Mouse (Mus musculus): ENCODE measurements around the gene Trcg1. TPM values are rescaled to one million over a fixed set of nuclear protein-coding genes. Genes with fewer than 3 reads are reported as not detected.

The Trcg1 gene
- polyA plus RNA-seq, 1 experiment from 2014 or later, result not detected

GRCm38 (mm10) chr9:57230146-57230783 is 6.1 kb upstream of the Trcg1 start:
- H3K9ac ChIP-seq (replicated peaks; ENCODE audit: low read depth, low read length), result no peak overlapping the region
- no peaks in the 10 kb centered on the region for H3K27me3 ChIP-seq (replicated peaks; ENCODE audit: control insufficient read depth, insufficient read depth, low read length)
- H3K4me2 ChIP-seq (ENCODE audit: low read length), result no peak overlapping the region
- H3K4me1 ChIP-seq (replicated peaks; ENCODE audit: control insufficient read depth, insufficient read depth, low read length), result no peaks in the 10 kb centered on the region
- no peak for ATAC-seq
- no peak overlapping the region for H3K4me3 ChIP-seq (replicated peaks; ENCODE audit: low read length)
- WGBS, result 74% methylated on average over 9 of the region's 9 CpGs
- H3K27ac ChIP-seq (ENCODE audit: low read length), result no peak overlapping the region
- no peaks in the 10 kb centered on the region for H3K9me3 ChIP-seq (ENCODE audit: control insufficient read depth, low read length)
- no peaks in the 10 kb centered on the region for H3K36me3 ChIP-seq (ENCODE audit: control insufficient read depth, insufficient read depth)

DNA sequence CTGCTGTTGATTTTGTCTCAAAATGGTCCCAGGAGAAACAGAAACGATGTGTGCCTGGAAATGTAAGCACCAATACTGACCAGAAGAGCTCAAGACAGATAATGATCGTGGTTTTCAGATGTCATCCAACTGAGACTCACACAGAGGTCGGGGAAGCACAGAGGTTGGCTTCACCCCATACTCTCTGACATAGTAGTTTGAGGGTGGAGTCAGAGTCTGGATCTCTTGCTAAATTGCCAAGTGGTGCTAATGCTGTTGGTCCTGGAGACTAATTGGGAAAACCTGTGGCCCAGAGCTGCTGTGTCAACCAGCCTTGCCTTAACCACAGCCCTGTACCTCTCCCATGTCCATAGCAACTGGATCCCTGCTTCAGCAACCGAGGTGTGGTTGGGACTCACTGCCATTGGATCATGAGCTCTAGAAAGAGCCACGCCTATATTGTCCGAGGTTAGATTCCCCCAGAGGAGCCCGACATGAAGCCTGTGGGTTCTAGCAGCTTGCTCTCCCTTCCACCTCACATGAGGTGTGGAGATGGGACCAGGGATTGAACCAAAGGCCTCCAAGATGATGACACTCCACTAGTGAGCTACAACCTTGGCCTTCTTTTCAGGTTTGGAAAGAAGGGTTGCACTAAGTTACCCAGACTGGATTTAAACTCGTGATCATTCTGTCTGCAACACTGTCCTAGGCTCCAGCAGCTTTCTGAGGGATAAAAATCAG is 4.7 kb upstream of the Trcg1 start:
- H3K4me2 ChIP-seq (ENCODE audit: low read length), result no peak overlapping the region
- WGBS, result 68% methylated on average over 8 of the region's 8 CpGs
- no peak overlapping the region for H3K9ac ChIP-seq (replicated peaks; ENCODE audit: low read depth, low read length)
- no peaks in the 10 kb centered on the region for H3K27me3 ChIP-seq (replicated peaks; ENCODE audit: control insufficient read depth, insufficient read depth, low read length)
- no peak for ATAC-seq
- H3K36me3 ChIP-seq (ENCODE audit: control insufficient read depth, insufficient read depth), result no peaks in the 10 kb centered on the region
- no peaks in the 10 kb centered on the region for H3K9me3 ChIP-seq (ENCODE audit: control insufficient read depth, low read length)
- H3K27ac ChIP-seq (ENCODE audit: low read length), result no peak overlapping the region
- H3K4me3 ChIP-seq (replicated peaks; ENCODE audit: low read length), result no peak overlapping the region
- no peaks in the 10 kb centered on the region for H3K4me1 ChIP-seq (replicated peaks; ENCODE audit: control insufficient read depth, insufficient read depth, low read length)

DNA sequence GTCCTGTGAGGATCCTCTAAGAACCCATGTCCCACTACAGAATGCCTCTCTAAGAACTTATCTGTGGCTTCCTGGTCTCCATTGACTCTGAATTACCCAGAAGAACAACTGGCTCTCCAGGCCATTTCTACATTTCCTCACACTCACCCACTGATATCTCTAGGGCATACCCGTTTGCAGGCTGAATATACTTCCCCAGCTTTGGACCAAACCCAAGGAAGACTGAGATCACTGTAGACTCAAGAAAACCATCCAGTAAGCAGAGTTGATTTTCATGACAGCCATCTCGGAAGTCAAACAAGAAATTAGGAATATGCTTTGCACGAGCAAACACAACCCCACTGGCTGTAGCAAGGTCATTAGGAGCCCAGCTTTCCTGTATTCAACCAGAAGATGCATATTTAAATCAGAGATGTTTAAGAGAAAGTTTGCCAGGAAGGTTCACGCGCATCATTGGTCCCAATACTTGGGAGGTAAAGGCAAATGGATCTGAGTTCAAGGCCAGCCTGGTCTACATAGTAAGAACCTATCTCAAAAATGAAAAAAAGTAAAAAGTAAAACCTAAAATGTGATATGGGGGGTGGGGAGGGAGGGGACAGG is 3.9 kb upstream of the Trcg1 start:
- no peaks in the 10 kb centered on the region for H3K36me3 ChIP-seq (ENCODE audit: control insufficient read depth, insufficient read depth)

DNA sequence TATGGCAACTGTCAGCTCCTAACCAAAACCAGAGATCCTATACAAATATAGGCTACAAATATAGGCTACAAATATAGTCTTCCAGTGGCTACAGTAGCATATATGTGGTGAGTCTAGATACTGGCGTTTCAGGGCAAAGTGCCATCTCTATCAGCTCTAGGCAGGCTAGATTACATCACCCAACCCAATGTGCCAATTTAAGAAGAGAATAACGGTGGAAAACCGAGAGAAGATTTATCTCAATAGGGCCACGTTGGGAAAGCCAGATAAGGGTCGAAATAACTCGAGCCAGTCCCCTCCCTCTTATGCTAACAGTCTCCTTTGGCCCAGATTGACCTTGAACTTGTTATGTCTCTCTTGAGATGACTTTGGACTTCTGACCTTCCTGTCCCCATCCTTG is 3.2 kb upstream of the Trcg1 start:
- no peaks in the 10 kb centered on the region for H3K9me3 ChIP-seq (ENCODE audit: control insufficient read depth, low read length)
- no peak overlapping the region for H3K27ac ChIP-seq (ENCODE audit: low read length)
- H3K9ac ChIP-seq (replicated peaks; ENCODE audit: low read depth, low read length), result no peak overlapping the region
- H3K27me3 ChIP-seq (replicated peaks; ENCODE audit: control insufficient read depth, insufficient read depth, low read length), result no peaks in the 10 kb centered on the region
- no peak overlapping the region for H3K4me2 ChIP-seq (ENCODE audit: low read length)
- no peak overlapping the region for H3K4me3 ChIP-seq (replicated peaks; ENCODE audit: low read length)
- no peaks in the 10 kb centered on the region for H3K4me1 ChIP-seq (replicated peaks; ENCODE audit: control insufficient read depth, insufficient read depth, low read length)
- H3K36me3 ChIP-seq (ENCODE audit: control insufficient read depth, insufficient read depth), result no peaks in the 10 kb centered on the region
- WGBS, result 83% methylated on average over 6 of the region's 6 CpGs
- ATAC-seq, result no peak

More for the DNA sequence above, 3.9 kb upstream of the Trcg1 start:
- Histone ChIP-seq H3K4me3 (replicated peaks; ENCODE audit: low read length) (no peak overlapping the region), H3K4me1 (replicated peaks; ENCODE audit: control insufficient read depth, insufficient read depth, low read length) (no peaks in the 10 kb centered on the region), H3K9me3 (ENCODE audit: control insufficient read depth, low read length) (no peaks in the 10 kb centered on the region), H3K4me2 (ENCODE audit: low read length) (no peak overlapping the region), H3K27ac (ENCODE audit: low read length) (no peak overlapping the region), H3K9ac (replicated peaks; ENCODE audit: low read depth, low read length) (no peak overlapping the region), H3K27me3 (replicated peaks; ENCODE audit: control insufficient read depth, insufficient read depth, low read length) (no peaks in the 10 kb centered on the region)
- 89% methylated on average over 5 of the region's 5 CpGs for WGBS
- no peak for ATAC-seq

GRCm38 (mm10) chr9:57233767-57234166 is 2.6 kb upstream of the Trcg1 start:
- no peak overlapping the region for H3K4me2 ChIP-seq (ENCODE audit: low read length)
- no peaks in the 10 kb centered on the region for H3K9me3 ChIP-seq (ENCODE audit: control insufficient read depth, low read length)
- 88% methylated on average over 3 of the region's 3 CpGs for WGBS
- no peak for ATAC-seq
- no peak overlapping the region for H3K4me3 ChIP-seq (replicated peaks; ENCODE audit: low read length)
- H3K27ac ChIP-seq (ENCODE audit: low read length), result no peak overlapping the region
- H3K36me3 ChIP-seq (ENCODE audit: control insufficient read depth, insufficient read depth), result no peaks in the 10 kb centered on the region
- no peak overlapping the region for H3K9ac ChIP-seq (replicated peaks; ENCODE audit: low read depth, low read length)
- H3K27me3 ChIP-seq (replicated peaks; ENCODE audit: control insufficient read depth, insufficient read depth, low read length), result no peaks in the 10 kb centered on the region
- H3K4me1 ChIP-seq (replicated peaks; ENCODE audit: control insufficient read depth, insufficient read depth, low read length), result no peaks in the 10 kb centered on the region

GRCm38 (mm10) chr9:57237705-57238104 is 1.3 kb downstream of the Trcg1 start:
- ATAC-seq, result no peak
- WGBS, result 86% methylated on average over 5 of the region's 5 CpGs
- no peaks in the 10 kb centered on the region for H3K36me3 ChIP-seq (ENCODE audit: control insufficient read depth, insufficient read depth)

DNA sequence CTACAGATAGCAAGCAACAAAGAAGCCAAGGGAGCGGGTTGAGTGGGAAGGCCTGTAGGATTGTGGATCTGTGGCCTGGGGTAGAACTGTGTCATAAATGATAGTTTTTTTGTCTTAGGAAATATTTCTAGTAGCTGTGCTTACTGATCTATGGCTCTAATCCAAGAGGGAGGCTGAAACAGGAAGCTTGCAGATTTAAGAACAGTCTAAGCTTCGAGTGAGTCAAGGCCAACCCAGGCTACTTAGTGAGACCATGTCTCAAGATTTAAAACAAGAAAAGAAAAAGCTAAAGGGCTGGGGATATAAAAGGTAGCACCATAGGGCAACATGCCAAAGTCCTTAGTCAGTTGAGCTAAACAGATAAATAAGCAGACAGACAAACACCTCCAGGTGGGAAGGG is 1.9 kb downstream of the Trcg1 start:
- H3K9me3 ChIP-seq (ENCODE audit: control insufficient read depth, low read length), result no peaks in the 10 kb centered on the region

More at GRCm38 (mm10) chr9:57237705-57238104, 1.3 kb downstream of the Trcg1 start:
- H3K4me1 ChIP-seq (replicated peaks; ENCODE audit: control insufficient read depth, insufficient read depth, low read length), result no peaks in the 10 kb centered on the region
- H3K9me3 ChIP-seq (ENCODE audit: control insufficient read depth, low read length), result no peaks in the 10 kb centered on the region
- no peak overlapping the region for H3K27ac ChIP-seq (ENCODE audit: low read length)
- H3K4me3 ChIP-seq (replicated peaks; ENCODE audit: low read length), result no peak overlapping the region
- no peak overlapping the region for H3K9ac ChIP-seq (replicated peaks; ENCODE audit: low read depth, low read length)
- H3K27me3 ChIP-seq (replicated peaks; ENCODE audit: control insufficient read depth, insufficient read depth, low read length), result no peaks in the 10 kb centered on the region
- no peak overlapping the region for H3K4me2 ChIP-seq (ENCODE audit: low read length)

GRCm38 (mm10) chr9:57241111-57241510 is 4.8 kb downstream of the Trcg1 start:
- WGBS, result 83% methylated on average over 5 of the region's 5 CpGs
- Histone ChIP-seq H3K4me2 (ENCODE audit: low read length) (no peak overlapping the region), H3K36me3 (ENCODE audit: control insufficient read depth, insufficient read depth) (no peaks in the 10 kb centered on the region), H3K4me3 (replicated peaks; ENCODE audit: low read length) (no peak overlapping the region), H3K9ac (replicated peaks; ENCODE audit: low read depth, low read length) (no peak overlapping the region), H3K9me3 (ENCODE audit: control insufficient read depth, low read length) (no peaks in the 10 kb centered on the region), H3K27ac (ENCODE audit: low read length) (no peak overlapping the region), H3K27me3 (replicated peaks; ENCODE audit: control insufficient read depth, insufficient read depth, low read length) (no peaks in the 10 kb centered on the region), H3K4me1 (replicated peaks; ENCODE audit: control insufficient read depth, insufficient read depth, low read length) (no peaks in the 10 kb centered on the region)
- no peak for ATAC-seq

More for the DNA sequence above, 1.9 kb downstream of the Trcg1 start:
- WGBS, result 89% methylated on average over 2 of the region's 2 CpGs
- ATAC-seq, result no peak
- no peak overlapping the region for H3K4me3 ChIP-seq (replicated peaks; ENCODE audit: low read length)
- no peak overlapping the region for H3K27ac ChIP-seq (ENCODE audit: low read length)
- no peak overlapping the region for H3K4me2 ChIP-seq (ENCODE audit: low read length)
- no peaks in the 10 kb centered on the region for H3K4me1 ChIP-seq (replicated peaks; ENCODE audit: control insufficient read depth, insufficient read depth, low read length)
- H3K9ac ChIP-seq (replicated peaks; ENCODE audit: low read depth, low read length), result no peak overlapping the region
- H3K36me3 ChIP-seq (ENCODE audit: control insufficient read depth, insufficient read depth), result no peaks in the 10 kb centered on the region
- no peaks in the 10 kb centered on the region for H3K27me3 ChIP-seq (replicated peaks; ENCODE audit: control insufficient read depth, insufficient read depth, low read length)

- WGBS, result 39% methylated on average over 5 of the region's 5 CpGs
- Histone ChIP-seq H3K9me3 (ENCODE audit: control insufficient read depth, low read length) (no peaks in the 10 kb centered on the region), H3K4me1 (replicated peaks; ENCODE audit: control insufficient read depth, insufficient read depth, low read length) (no peaks in the 10 kb centered on the region), H3K27me3 (replicated peaks; ENCODE audit: control insufficient read depth, insufficient read depth, low read length) (no peaks in the 10 kb centered on the region), H3K4me2 (ENCODE audit: low read length) (no peak overlapping the region), H3K36me3 (ENCODE audit: control insufficient read depth, insufficient read depth) (no peaks in the 10 kb centered on the region), H3K27ac (ENCODE audit: low read length) (no peak overlapping the region), H3K9ac (replicated peaks; ENCODE audit: low read depth, low read length) (no peak overlapping the region), H3K4me3 (replicated peaks; ENCODE audit: low read length) (no peak overlapping the region)
- ATAC-seq, result no peak
Observed at GRCm38 (mm10) chr9:57242916-57243315, 6.6 kb downstream of the Trcg1 start.
